22 mouse cellular contexts compared by ENCODE assay signal in the genomic region with DNA sequence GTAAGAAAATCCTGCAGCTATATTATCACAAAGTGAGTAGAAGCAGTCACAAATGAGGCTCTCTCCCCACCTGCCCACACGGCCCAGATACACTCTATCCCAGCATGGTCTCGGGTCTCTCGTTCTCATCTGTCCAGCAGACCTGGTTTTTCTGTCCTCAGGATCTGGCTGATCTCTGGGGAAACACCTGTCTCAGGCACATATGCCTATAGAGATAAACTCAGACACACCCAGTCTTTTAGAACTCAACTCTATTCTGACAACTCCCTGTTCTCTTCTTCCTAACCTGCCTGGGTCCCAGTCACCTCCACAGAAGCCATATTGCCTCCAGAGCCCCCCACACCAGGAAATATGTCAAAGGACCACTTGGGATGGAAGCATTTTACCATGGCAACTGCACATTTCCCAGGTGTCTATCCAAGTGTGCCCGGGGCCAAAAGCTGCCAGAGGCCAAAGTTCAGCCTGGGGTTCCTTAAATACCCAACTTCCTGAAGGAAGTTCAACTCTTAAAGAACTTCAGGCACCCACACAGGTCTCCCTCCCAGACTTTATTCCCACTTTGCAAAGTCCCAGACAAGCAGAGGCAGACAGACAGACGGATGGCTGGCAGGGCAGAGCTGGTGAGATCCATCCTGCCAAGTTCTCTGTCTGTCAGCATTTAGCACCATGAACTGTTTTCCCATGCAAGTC.
"Had no signal": no experiment of that assay in that cellular context is flagged by ENCODE, and none has a peak within 500 bp of the region (broad histone marks: within the 10 kb centered on the region; RNA-seq: fewer than 3 reads in every experiment).

No protein-coding gene starts in this region.

- DNase-seq: lung, adult 2 months; lung, postnatal 14 days; lung, postnatal 36 days; midbrain, embryonic 14.5 days; retina, postnatal 1 day; right cerebral cortex, adult 18-20 months; right cerebral cortex, postnatal 14 days; thymus, adult 2 months; thymus, postnatal 25 days; thymus, postnatal 4 days had no signal

- H3K27ac ChIP-seq: lung, embryonic 15.5 days; macrophage; midbrain, embryonic 10.5 days; midbrain, embryonic 12.5 days; neural tube, embryonic 13.5 days; neural tube, embryonic 15.5 days; stomach, embryonic 15.5 days; stomach, postnatal 0 days had no signal

- H3K36me3 ChIP-seq: lung, embryonic 15.5 days; midbrain, embryonic 10.5 days; midbrain, embryonic 12.5 days; neural tube, embryonic 13.5 days; neural tube, embryonic 15.5 days; stomach, embryonic 15.5 days had no signal

- H3K4me3 ChIP-seq: lung, embryonic 15.5 days; megakaryocyte, embryonic 14.5 days; midbrain, embryonic 10.5 days; midbrain, embryonic 12.5 days; myocyte; neural tube, embryonic 13.5 days; neural tube, embryonic 15.5 days; stomach, embryonic 15.5 days had no signal

- ATAC-seq: lung, postnatal 0 days; midbrain, embryonic 16.5 days had no signal

- H3K4me2 ChIP-seq: lung, embryonic 15.5 days; midbrain, embryonic 12.5 days; neural tube, embryonic 13.5 days; neural tube, embryonic 15.5 days; stomach, embryonic 15.5 days had no signal

- H3K4me1 ChIP-seq: lung, embryonic 15.5 days; megakaryocyte, embryonic 14.5 days; neural tube, embryonic 13.5 days; neural tube, embryonic 15.5 days; stomach, embryonic 15.5 days had no signal

- H3K27me3 ChIP-seq: lung, embryonic 15.5 days; megakaryocyte, embryonic 14.5 days; midbrain, embryonic 12.5 days; neural tube, embryonic 13.5 days; neural tube, embryonic 15.5 days; stomach, embryonic 15.5 days had no signal

- H3K9ac ChIP-seq: lung, embryonic 15.5 days; midbrain, embryonic 12.5 days; neural tube, embryonic 13.5 days; neural tube, embryonic 15.5 days; stomach, embryonic 15.5 days had no signal

- H3K9me3 ChIP-seq: lung, embryonic 15.5 days; midbrain, embryonic 10.5 days; midbrain, embryonic 12.5 days; neural tube, embryonic 13.5 days; neural tube, embryonic 15.5 days; stomach, embryonic 15.5 days had no signal
